Mouse (Mus musculus) adrenal gland, postnatal 14 days (tissue): ENCODE measurements around the gene Tmc3. TPM values are rescaled to one million over a fixed set of nuclear protein-coding genes. Genes with fewer than 3 reads are reported as not detected.
A peak's percentile ranks its signal among the peaks of the same experiment; 100 is the strongest.

Experiments
- DNase-seq: peaks from one replicate; pipeline ENCODE4 v3.0.0; 2021; ENCODE audit warnings: mixed read lengths
- long read RNA-seq, 2 experiments: library from polyadenylated mRNA; stranded (forward); transcript quantifications; one replicate each; pipeline ENCODE4 v2.0.0; 2021
- total RNA-seq: library from RNA; stranded (reverse); gene quantifications from 2 replicates; pipeline ENCODE4 v1.2.3, GENCODE M21; 2021

Gene Tmc3
- total RNA-seq = 0.30 and 0.90 TPM in 2 replicates
- long read RNA-seq, experiment 1 = 0 reads
- long read RNA-seq, experiment 2 = 0 reads

- peak; percentile 54 for DNase-seq
These were observed at the start of gene Tmc3 for GRCm38 (mm10) chr7:83584639-83585471. TSS of gene Tmc3 (plus strand) at chr7:83584927.

GRCm38 (mm10) chr7:83541536-83542169, 43.1 kb upstream of the Tmc3 start:
- DNase-seq = no peak

- no peak for DNase-seq
These were observed 35.9 kb upstream of the Tmc3 start for GRCm38 (mm10) chr7:83548686-83549352.

- DNase-seq = no peak
These were observed 35.4 kb upstream of the Tmc3 start for GRCm38 (mm10) chr7:83549353-83549774.

- DNase-seq = peak; percentile 14
These were observed 34.7 kb upstream of the Tmc3 start for GRCm38 (mm10) chr7:83549951-83550407.

GRCm38 (mm10) chr7:83554477-83554876, 30.2 kb upstream of the Tmc3 start:
- DNase-seq = no peak

GRCm38 (mm10) chr7:83556488-83556887, 28.2 kb upstream of the Tmc3 start:
- no peak for DNase-seq

- no peak for DNase-seq
These were observed 25.9 kb upstream of the Tmc3 start for GRCm38 (mm10) chr7:83558741-83559280.

- no peak for DNase-seq
These were observed 25.2 kb upstream of the Tmc3 start for GRCm38 (mm10) chr7:83559495-83559894.

- no peak for DNase-seq
These were observed 22.9 kb upstream of the Tmc3 start for GRCm38 (mm10) chr7:83561849-83562248.

GRCm38 (mm10) chr7:83564635-83565291, 20.0 kb upstream of the Tmc3 start:
- peak; percentile 32 for DNase-seq

GRCm38 (mm10) chr7:83565976-83566375, 18.8 kb upstream of the Tmc3 start:
- peak; percentile 19 for DNase-seq

GRCm38 (mm10) chr7:83567841-83568500, 16.8 kb upstream of the Tmc3 start:
- peak; percentile 55 for DNase-seq

GRCm38 (mm10) chr7:83568815-83569214, 15.9 kb upstream of the Tmc3 start:
- DNase-seq = no peak

- DNase-seq = no peak
These were observed 15.3 kb upstream of the Tmc3 start for GRCm38 (mm10) chr7:83569436-83569835.

- DNase-seq = no peak
These were observed 13.7 kb upstream of the Tmc3 start for GRCm38 (mm10) chr7:83571077-83571476.

- DNase-seq = no peak
These were observed 12.8 kb upstream of the Tmc3 start for GRCm38 (mm10) chr7:83571901-83572300.

GRCm38 (mm10) chr7:83572451-83572850, 12.3 kb upstream of the Tmc3 start:
- DNase-seq = no peak

- peak; percentile 26 for DNase-seq
These were observed 3.8 kb upstream of the Tmc3 start for GRCm38 (mm10) chr7:83580946-83581345.

- DNase-seq = no peak
These were observed 9.3 kb downstream of the Tmc3 start for GRCm38 (mm10) chr7:83594056-83594455.

GRCm38 (mm10) chr7:83597063-83597462, 12.3 kb downstream of the Tmc3 start:
- no peak for DNase-seq
